Mouse (Mus musculus): ENCODE results near the gene Mapk8.

DNA sequence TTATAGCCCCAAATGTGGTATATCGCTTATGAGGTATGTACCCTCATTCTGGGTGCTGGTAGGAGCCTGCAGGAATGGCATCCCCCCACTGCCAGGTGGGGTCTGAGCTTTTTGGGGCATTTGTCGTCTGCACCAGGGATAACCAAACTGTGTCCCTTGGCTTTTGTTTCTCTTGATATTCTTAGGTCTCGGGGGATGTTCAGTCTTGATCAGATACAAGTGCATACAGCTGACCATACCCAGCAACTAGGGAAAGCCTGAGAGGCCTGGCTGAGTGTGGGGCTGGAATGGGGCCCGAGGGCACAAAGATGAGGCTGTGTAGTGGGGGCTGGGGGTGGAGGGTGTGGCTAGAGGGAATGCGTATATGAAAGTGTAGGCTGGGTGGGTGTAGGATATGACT lies 83.3 kb downstream of the Mapk8 start:
- TF ChIP-seq POLR2A (IDR thresholded peaks at IDR 0.05; ENCODE audit: low read depth, low read length) (no peak), CTCF (IDR thresholded peaks at IDR 0.05; ENCODE audit: extremely low read depth, insufficient read depth, insufficient read length, insufficient replicate concordance) (no peak)

Data from spleen, adult 2 months (tissue).